Mouse (Mus musculus): ENCODE data around the gene Tdgf1.

DNA sequence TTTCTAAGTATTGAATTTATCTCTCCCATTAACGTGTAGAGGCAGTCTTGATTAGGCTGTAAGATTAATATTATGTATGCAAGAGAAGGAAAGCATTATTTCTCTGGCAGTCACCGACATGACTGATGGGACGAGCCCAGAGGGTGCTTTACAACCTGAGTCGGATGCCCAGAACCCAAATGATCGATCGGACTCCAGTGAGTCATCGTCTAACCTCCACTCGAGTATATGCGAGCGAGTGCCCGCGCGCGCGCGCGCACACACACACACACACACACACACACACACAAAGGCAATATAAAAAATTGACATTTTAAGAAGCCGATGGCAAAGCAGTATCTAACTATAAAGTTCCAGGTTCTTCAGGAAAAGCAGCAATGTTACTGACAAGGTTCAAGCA, 615 bp downstream of the Tdgf1 start:
- TF ChIP-seq E2F4 (IDR thresholded peaks at IDR 0.05; ENCODE audit: insufficient replicate concordance, low read depth, low read length) = no peak
- no peak for TF ChIP-seq CTCF (conservative IDR thresholded peaks at IDR 0.05 in 1 of 2, IDR thresholded peaks at IDR 0.05 in 1 of 2; ENCODE audit: low read depth in 2 of 2, low read length in 2 of 2)
- no peak for TF ChIP-seq CHD2 (IDR thresholded peaks at IDR 0.05; ENCODE audit: low read length)
- no peak for TF ChIP-seq ZNF384 (IDR thresholded peaks at IDR 0.05; ENCODE audit: low read depth, low read length)
- no peak for TF ChIP-seq USF2 (conservative IDR thresholded peaks at IDR 0.05; ENCODE audit: low read depth, low read length)
- no peak for TF ChIP-seq ZKSCAN1 (IDR thresholded peaks at IDR 0.05; ENCODE audit: borderline replicate concordance, low read depth, low read length)

All from CH12.LX (cell line).